Mouse (Mus musculus): ENCODE data around the gene Tnip1.

DNA sequence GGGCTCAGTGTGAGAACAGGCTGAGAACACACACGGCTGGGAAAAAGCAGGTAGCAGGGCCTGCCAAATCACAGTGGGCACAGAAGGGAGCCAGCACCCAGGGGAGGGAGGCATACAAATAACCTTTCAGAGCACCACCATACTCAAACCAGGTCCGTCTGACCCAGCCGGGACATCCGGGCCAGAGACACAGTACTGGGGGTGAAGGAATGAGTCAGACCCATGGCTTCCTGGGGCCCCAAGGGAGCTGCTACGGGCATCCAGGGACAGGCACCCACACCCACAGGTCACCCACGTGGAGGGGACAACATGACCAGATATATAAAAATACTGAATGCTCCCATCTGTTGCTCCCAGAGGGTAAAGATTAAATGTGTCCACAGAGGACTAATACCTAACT, 10.1 kb downstream of the Tnip1 start:
- TF ChIP-seq CTCF (IDR thresholded peaks at IDR 0.05; ENCODE audit: low read depth) (no peak), EP300 (IDR thresholded peaks at IDR 0.05; ENCODE audit: low read depth) (no peak)
